Mouse (Mus musculus): ENCODE measurements around the gene Tbca. TPM values are rescaled to one million over a fixed set of nuclear protein-coding genes. Genes with fewer than 3 reads are reported as not detected.
A peak's percentile ranks its signal among the peaks of the same experiment; 100 is the strongest.

Gene Tbca
- polyA plus RNA-seq, 1 experiment from 2014 or later: 304 TPM

GRCm38 (mm10) chr13:94806315-94807179 lies 17.8 kb downstream of the Tbca start:
- H3K9me3 ChIP-seq (replicated peaks; ENCODE audit: control insufficient read depth, low read length): no peaks in the 10 kb centered on the region
- no peak overlapping the region for H3K9ac ChIP-seq (replicated peaks; ENCODE audit: low read length)
- H3K36me3 ChIP-seq (replicated peaks; ENCODE audit: control insufficient read depth, insufficient read depth, low read depth, low read length): no peaks in the 10 kb centered on the region
- 24% methylated on average over 9 of the region's 9 CpGs for WGBS
- H3K4me1 ChIP-seq (ENCODE audit: control insufficient read depth, insufficient read depth, low read length): no peaks in the 10 kb centered on the region
- no peak overlapping the region for H3K4me3 ChIP-seq (ENCODE audit: low read depth, low read length)
- no peak overlapping the region for H3K4me2 ChIP-seq (ENCODE audit: low read depth, low read length)
- no peak overlapping the region for H3K27ac ChIP-seq (replicated peaks; ENCODE audit: low read depth, low read length)
- DNase-seq (ENCODE audit: low spot score) (peak; percentile 9), ATAC-seq (replicated peaks; ENCODE audit: insufficient number of reproducible peaks, low FRiP score, low TSS enrichment, low read depth) (no peak)
- H3K27me3 ChIP-seq (ENCODE audit: control insufficient read depth, insufficient read depth, low read length): no peaks in the 10 kb centered on the region

GRCm38 (mm10) chr13:94808596-94808995 lies 19.9 kb downstream of the Tbca start:
- Histone ChIP-seq H3K9me3 (replicated peaks; ENCODE audit: control insufficient read depth, low read length) (no peaks in the 10 kb centered on the region), H3K36me3 (replicated peaks; ENCODE audit: control insufficient read depth, insufficient read depth, low read depth, low read length) (no peaks in the 10 kb centered on the region), H3K4me1 (ENCODE audit: control insufficient read depth, insufficient read depth, low read length) (no peaks in the 10 kb centered on the region), H3K4me3 (ENCODE audit: low read depth, low read length) (no peak overlapping the region), H3K27me3 (ENCODE audit: control insufficient read depth, insufficient read depth, low read length) (no peaks in the 10 kb centered on the region), H3K4me2 (ENCODE audit: low read depth, low read length) (no peak overlapping the region), H3K9ac (replicated peaks; ENCODE audit: low read length) (no peak overlapping the region), H3K27ac (replicated peaks; ENCODE audit: low read depth, low read length) (no peak overlapping the region)
- DNase-seq (ENCODE audit: low spot score): no peak
- no peak for ATAC-seq (replicated peaks; ENCODE audit: insufficient number of reproducible peaks, low FRiP score, low TSS enrichment, low read depth)

- DNase-seq (ENCODE audit: low spot score): no peak
- Histone ChIP-seq H3K9me3 (replicated peaks; ENCODE audit: control insufficient read depth, low read length) (no peaks in the 10 kb centered on the region), H3K4me1 (ENCODE audit: control insufficient read depth, insufficient read depth, low read length) (no peaks in the 10 kb centered on the region), H3K36me3 (replicated peaks; ENCODE audit: control insufficient read depth, insufficient read depth, low read depth, low read length) (no peaks in the 10 kb centered on the region), H3K4me3 (ENCODE audit: low read depth, low read length) (no peak overlapping the region), H3K4me2 (ENCODE audit: low read depth, low read length) (no peak overlapping the region), H3K9ac (replicated peaks; ENCODE audit: low read length) (no peak overlapping the region), H3K27me3 (ENCODE audit: control insufficient read depth, insufficient read depth, low read length) (no peaks in the 10 kb centered on the region), H3K27ac (replicated peaks; ENCODE audit: low read depth, low read length) (no peak overlapping the region)
- WGBS: 47% methylated on average over 1 of the region's 1 CpGs
- ATAC-seq (replicated peaks; ENCODE audit: insufficient number of reproducible peaks, low FRiP score, low TSS enrichment, low read depth): no peak
Measured at GRCm38 (mm10) chr13:94809724-94810123, 21.0 kb downstream of the Tbca start.

- Histone ChIP-seq H3K9me3 (replicated peaks; ENCODE audit: control insufficient read depth, low read length) (no peaks in the 10 kb centered on the region), H3K4me2 (ENCODE audit: low read depth, low read length) (no peak overlapping the region), H3K4me1 (ENCODE audit: control insufficient read depth, insufficient read depth, low read length) (no peaks in the 10 kb centered on the region), H3K36me3 (replicated peaks; ENCODE audit: control insufficient read depth, insufficient read depth, low read depth, low read length) (no peaks in the 10 kb centered on the region), H3K27ac (replicated peaks; ENCODE audit: low read depth, low read length) (no peak overlapping the region), H3K27me3 (ENCODE audit: control insufficient read depth, insufficient read depth, low read length) (no peaks in the 10 kb centered on the region), H3K4me3 (ENCODE audit: low read depth, low read length) (no peak overlapping the region), H3K9ac (replicated peaks; ENCODE audit: low read length) (no peak overlapping the region)
- DNase-seq (ENCODE audit: low spot score) (no peak), ATAC-seq (replicated peaks; ENCODE audit: insufficient number of reproducible peaks, low FRiP score, low TSS enrichment, low read depth) (no peak)
- 93% methylated on average over 1 of the region's 1 CpGs for WGBS
Measured at GRCm38 (mm10) chr13:94811451-94811850, 22.7 kb downstream of the Tbca start.

GRCm38 (mm10) chr13:94813770-94814169 lies 25.1 kb downstream of the Tbca start:
- 61% methylated on average over 3 of the region's 3 CpGs for WGBS
- ATAC-seq (replicated peaks; ENCODE audit: insufficient number of reproducible peaks, low FRiP score, low TSS enrichment, low read depth): no peak
- H3K9ac ChIP-seq (replicated peaks; ENCODE audit: low read length): no peak overlapping the region
- no peak overlapping the region for H3K27ac ChIP-seq (replicated peaks; ENCODE audit: low read depth, low read length)
- no peaks in the 10 kb centered on the region for H3K9me3 ChIP-seq (replicated peaks; ENCODE audit: control insufficient read depth, low read length)
- no peaks in the 10 kb centered on the region for H3K4me1 ChIP-seq (ENCODE audit: control insufficient read depth, insufficient read depth, low read length)
- H3K27me3 ChIP-seq (ENCODE audit: control insufficient read depth, insufficient read depth, low read length): no peaks in the 10 kb centered on the region
- no peak overlapping the region for H3K4me2 ChIP-seq (ENCODE audit: low read depth, low read length)
- no peak for DNase-seq (ENCODE audit: low spot score)
- H3K4me3 ChIP-seq (ENCODE audit: low read depth, low read length): no peak overlapping the region
- H3K36me3 ChIP-seq (replicated peaks; ENCODE audit: control insufficient read depth, insufficient read depth, low read depth, low read length): no peaks in the 10 kb centered on the region

GRCm38 (mm10) chr13:94820516-94820915 lies 31.8 kb downstream of the Tbca start:
- WGBS: 80% methylated on average over 3 of the region's 3 CpGs
- DNase-seq (ENCODE audit: low spot score) (no peak), ATAC-seq (replicated peaks; ENCODE audit: insufficient number of reproducible peaks, low FRiP score, low TSS enrichment, low read depth) (no peak)
- H3K4me1 ChIP-seq (ENCODE audit: control insufficient read depth, insufficient read depth, low read length): no peaks in the 10 kb centered on the region
- no peaks in the 10 kb centered on the region for H3K36me3 ChIP-seq (replicated peaks; ENCODE audit: control insufficient read depth, insufficient read depth, low read depth, low read length)
- H3K27me3 ChIP-seq (ENCODE audit: control insufficient read depth, insufficient read depth, low read length): no peaks in the 10 kb centered on the region
- H3K27ac ChIP-seq (replicated peaks; ENCODE audit: low read depth, low read length): no peak overlapping the region
- H3K9me3 ChIP-seq (replicated peaks; ENCODE audit: control insufficient read depth, low read length): no peaks in the 10 kb centered on the region
- no peak overlapping the region for H3K4me3 ChIP-seq (ENCODE audit: low read depth, low read length)
- no peak overlapping the region for H3K9ac ChIP-seq (replicated peaks; ENCODE audit: low read length)
- H3K4me2 ChIP-seq (ENCODE audit: low read depth, low read length): no peak overlapping the region

GRCm38 (mm10) chr13:94820956-94821355 lies 32.2 kb downstream of the Tbca start:
- H3K9me3 ChIP-seq (replicated peaks; ENCODE audit: control insufficient read depth, low read length): no peaks in the 10 kb centered on the region
- no peaks in the 10 kb centered on the region for H3K36me3 ChIP-seq (replicated peaks; ENCODE audit: control insufficient read depth, insufficient read depth, low read depth, low read length)
- H3K4me1 ChIP-seq (ENCODE audit: control insufficient read depth, insufficient read depth, low read length): no peaks in the 10 kb centered on the region
- H3K9ac ChIP-seq (replicated peaks; ENCODE audit: low read length): no peak overlapping the region
- H3K4me2 ChIP-seq (ENCODE audit: low read depth, low read length): no peak overlapping the region
- H3K4me3 ChIP-seq (ENCODE audit: low read depth, low read length): no peak overlapping the region
- H3K27ac ChIP-seq (replicated peaks; ENCODE audit: low read depth, low read length): no peak overlapping the region
- no peaks in the 10 kb centered on the region for H3K27me3 ChIP-seq (ENCODE audit: control insufficient read depth, insufficient read depth, low read length)
- DNase-seq (ENCODE audit: low spot score) (no peak), ATAC-seq (replicated peaks; ENCODE audit: insufficient number of reproducible peaks, low FRiP score, low TSS enrichment, low read depth) (no peak)
- WGBS: 62% methylated on average over 2 of the region's 2 CpGs

- no peak overlapping the region for H3K4me3 ChIP-seq (ENCODE audit: low read depth, low read length)
- WGBS: 92% methylated on average over 5 of the region's 5 CpGs
- no peak overlapping the region for H3K4me2 ChIP-seq (ENCODE audit: low read depth, low read length)
Measured at GRCm38 (mm10) chr13:94826389-94826788, 37.7 kb downstream of the Tbca start.

More at GRCm38 (mm10) chr13:94826389-94826788, 37.7 kb downstream of the Tbca start:
- H3K4me1 ChIP-seq (ENCODE audit: control insufficient read depth, insufficient read depth, low read length): no peaks in the 10 kb centered on the region; the same call in 1 of the 2 replicates
- no peak overlapping the region for H3K27ac ChIP-seq (replicated peaks; ENCODE audit: low read depth, low read length)
- no peaks in the 10 kb centered on the region for H3K36me3 ChIP-seq (replicated peaks; ENCODE audit: control insufficient read depth, insufficient read depth, low read depth, low read length)
- H3K9me3 ChIP-seq (replicated peaks; ENCODE audit: control insufficient read depth, low read length): no peaks in the 10 kb centered on the region
- ATAC-seq (replicated peaks; ENCODE audit: insufficient number of reproducible peaks, low FRiP score, low TSS enrichment, low read depth) (no peak), DNase-seq (ENCODE audit: low spot score) (no peak)
- H3K27me3 ChIP-seq (ENCODE audit: control insufficient read depth, insufficient read depth, low read length): no peaks in the 10 kb centered on the region
- H3K9ac ChIP-seq (replicated peaks; ENCODE audit: low read length): no peak overlapping the region
